Mouse (Mus musculus): ENCODE measurements around the gene Tmem54.
A peak's percentile ranks its signal among the peaks of the same experiment; 100 is the strongest.

DNA sequence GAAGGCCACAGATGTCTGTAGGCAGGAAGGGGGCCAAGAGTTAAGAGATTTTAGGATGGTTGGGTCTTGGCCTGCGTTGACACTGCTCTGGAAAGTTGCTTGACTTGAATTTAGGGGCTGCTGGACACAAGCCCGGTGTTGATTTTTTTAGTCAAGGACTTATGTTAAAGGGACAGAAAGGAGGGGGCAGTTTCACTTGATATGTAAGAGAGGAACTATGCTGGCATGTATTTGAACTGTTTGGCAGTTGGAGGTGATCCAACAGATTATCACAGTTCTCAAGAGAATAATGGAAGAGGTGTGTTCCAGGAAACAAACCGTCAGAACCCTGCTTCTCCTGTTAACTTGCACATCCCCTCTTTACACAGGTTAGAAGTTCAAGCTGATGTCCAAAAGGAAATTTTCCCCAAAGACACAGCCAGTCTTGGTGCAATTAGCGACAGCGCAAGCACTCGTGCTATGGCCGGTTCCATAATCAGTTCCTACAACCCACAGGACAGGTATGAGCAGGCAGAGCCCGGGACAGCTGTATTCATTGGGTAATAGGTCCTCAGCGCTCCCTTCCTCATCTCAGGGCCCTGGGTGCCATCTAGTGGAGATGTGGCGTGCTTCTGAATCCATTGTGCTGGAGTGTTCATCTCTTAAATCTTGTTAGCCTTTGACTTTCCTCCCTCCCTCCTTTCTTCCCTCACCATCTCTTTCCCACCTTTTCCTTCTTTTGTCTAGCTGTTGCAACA is 22.8 kb upstream of the Tmem54 start:
- TF ChIP-seq CTCF (IDR thresholded peaks at IDR 0.05; ENCODE audit: low read depth, low read length) (peak; percentile 83), POLR2A (IDR thresholded peaks at IDR 0.05; ENCODE audit: extremely low read depth, insufficient read depth, low read length) (no peak)

All from liver, adult 2 months (tissue).